Mouse (Mus musculus) lung, adult 2 months (tissue): ENCODE results near the gene Pla2g4b.

Experiments
- CTCF ChIP-seq: fragments of 200-500 bp; IDR thresholded peaks from 2 replicates; pipeline ENCODE4 v1.5.1; 2011; ENCODE audit warnings: mild to moderate bottlenecking, low read length, control low read depth; ENCODE audit not compliant: insufficient read depth
- POLR2A ChIP-seq: fragments of 200-500 bp; IDR thresholded peaks from 2 replicates; pipeline ENCODE4 v1.6.1; 2011; ENCODE audit warnings: low read depth, mild to moderate bottlenecking, control low read depth, low read length, borderline replicate concordance; ENCODE audit errors: extremely low read depth

DNA sequence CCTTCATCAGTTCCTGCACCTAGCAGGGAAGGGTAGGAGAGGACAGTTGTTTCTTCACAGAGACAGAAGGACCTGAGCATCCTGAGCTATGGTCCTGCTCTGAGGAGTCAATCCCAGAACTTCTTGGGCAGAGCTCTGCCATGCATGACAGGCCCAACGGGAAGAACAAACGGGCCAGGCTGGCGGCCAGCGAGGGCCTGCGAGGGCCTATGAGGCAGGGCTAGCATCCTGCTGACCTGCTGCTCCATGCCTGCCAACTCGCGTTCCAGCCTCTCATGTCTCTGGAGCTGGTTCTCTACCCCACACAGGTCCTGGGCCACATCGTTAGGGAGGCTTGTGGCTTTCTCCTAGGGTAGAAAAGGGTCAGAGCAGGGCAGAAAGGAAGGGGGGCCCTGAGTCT lies 29.0 kb downstream of the Pla2g4b start:
- TF ChIP-seq CTCF (no peak), POLR2A (no peak)
